Mouse (Mus musculus) myocyte (in vitro differentiated cells): ENCODE data around the gene Nfkbib. TPM values are rescaled to one million over a fixed set of nuclear protein-coding genes. Genes with fewer than 3 reads are reported as not detected.
A peak's percentile ranks its signal among the peaks of the same experiment; 100 is the strongest.

Experiments used
- H3K27me3 ChIP-seq: one replicate; pipeline ENCODE4 v1.6.1; 2011; ENCODE audit not compliant: control insufficient read depth, insufficient read depth, insufficient read length
- H3K36me3 ChIP-seq: one replicate; pipeline ENCODE4 v1.6.1; 2011; ENCODE audit not compliant: control insufficient read depth, insufficient read depth
- H3K4me2 ChIP-seq: one replicate; pipeline ENCODE4 v1.6.1; 2011; ENCODE audit warnings: low read depth, control low read depth
- H3K4me3 ChIP-seq: one replicate; pipeline ENCODE4 v1.5.1; 2011; ENCODE audit warnings: mild to moderate bottlenecking, control low read depth, moderate library complexity
- H3K79me2 ChIP-seq: one replicate; pipeline ENCODE4 v1.6.1; 2011; ENCODE audit not compliant: control insufficient read depth, insufficient read depth
- H3ac ChIP-seq: one replicate; pipeline ENCODE4 v1.6.1; 2011; ENCODE audit not compliant: control insufficient read depth, insufficient read length
- CEBPB ChIP-seq: IDR thresholded peaks from 2 replicates; pipeline ENCODE4 v1.6.1; 2011; ENCODE audit warnings: mild to moderate bottlenecking, moderate library complexity; ENCODE audit not compliant: poor library complexity, insufficient read depth, severe bottlenecking
- E2F4 ChIP-seq: IDR thresholded peaks from one replicate; pipeline ENCODE4 v1.6.1; 2011; ENCODE audit warnings: mild to moderate bottlenecking, control low read depth, moderate library complexity; ENCODE audit not compliant: insufficient read depth
- MAX ChIP-seq: IDR thresholded peaks from one replicate; pipeline ENCODE4 v1.6.1; 2011; ENCODE audit warnings: low read depth, mild to moderate bottlenecking, control low read depth
- MYOD1 ChIP-seq, 3 experiments: IDR thresholded peaks; one replicate each; pipeline ENCODE4 v1.6.1; 2011; ENCODE audit warnings: control low read depth in 2 of 3, low read depth in 2 of 3, mild to moderate bottlenecking in 2 of 3, moderate library complexity in 1 of 3; ENCODE audit not compliant: insufficient read length in 2 of 3, control insufficient read depth in 1 of 3
- MYOG ChIP-seq, 3 experiments: IDR thresholded peaks; one replicate each; pipeline ENCODE4 v1.6.1; 2011; ENCODE audit warnings: control low read depth in 2 of 3, low read depth in 2 of 3, mild to moderate bottlenecking in 2 of 3; ENCODE audit not compliant: insufficient read length in 2 of 3, control insufficient read depth in 1 of 3, insufficient read depth in 1 of 3
- POLR2A ChIP-seq: IDR thresholded peaks from one replicate; pipeline ENCODE4 v1.6.1; 2011; ENCODE audit warnings: low read depth, mild to moderate bottlenecking, control low read depth, moderate library complexity; ENCODE audit not compliant: insufficient read length
- POLR2AphosphoS2 ChIP-seq: IDR thresholded peaks from one replicate; pipeline ENCODE4 v1.6.1; 2011; ENCODE audit warnings: low read depth, control low read depth; ENCODE audit not compliant: insufficient read length
- REST ChIP-seq: IDR thresholded peaks from one replicate; pipeline ENCODE4 v1.6.1; 2011; ENCODE audit warnings: mild to moderate bottlenecking, control low read depth, moderate library complexity; ENCODE audit not compliant: insufficient read depth, insufficient read length
- SRF ChIP-seq: IDR thresholded peaks from one replicate; pipeline ENCODE4 v1.6.1; 2011; ENCODE audit warnings: low read depth; ENCODE audit not compliant: control insufficient read depth, insufficient read length
- TCF12 ChIP-seq: IDR thresholded peaks from one replicate; pipeline ENCODE4 v1.6.1; 2011; ENCODE audit warnings: mild to moderate bottlenecking, control low read depth; ENCODE audit not compliant: poor library complexity, insufficient read depth, severe bottlenecking
- TCF3 ChIP-seq: IDR thresholded peaks from one replicate; pipeline ENCODE4 v1.6.1; 2011; ENCODE audit warnings: low read depth, control low read depth; ENCODE audit not compliant: insufficient read length
- USF1 ChIP-seq: IDR thresholded peaks from one replicate; pipeline ENCODE4 v1.6.1; 2011; ENCODE audit warnings: low read depth, mild to moderate bottlenecking, control low read depth, moderate library complexity
- polyA plus RNA-seq: library from polyadenylated mRNA; unstranded; fragments of >200 nt; fragmentation: generic; extraction: Trizol; gene quantifications from one replicate; pipeline ENCODE4 v1.2.1, GENCODE M21; 2012; ENCODE audit warnings: missing spikeins

The Nfkbib gene
- polyA plus RNA-seq, 1 experiment = 59.3 TPM

- Histone ChIP-seq H3K36me3 (no peaks in the 10 kb centered on the region), H3K4me3 (no peak overlapping the region), H3K4me2 (no peak overlapping the region), H3K27me3 (no peaks in the 10 kb centered on the region), H3ac (no peak overlapping the region), H3K79me2 (no peaks in the 10 kb centered on the region)
- TF ChIP-seq POLR2AphosphoS2 (no peak), TCF12 (no peak)
Observed at GRCm38 (mm10) chr7:28803756-28804155, 36.4 kb upstream of the Nfkbib start.

- H3K4me3 ChIP-seq = no peak overlapping the region
- H3K27me3 ChIP-seq = no peaks in the 10 kb centered on the region
- TF ChIP-seq SRF = no peak
- TF ChIP-seq MYOG (IDR thresholded peaks at IDR 0.05; ENCODE audit: control insufficient read depth in 1 of 3, insufficient read depth in 1 of 3, insufficient read length in 2 of 3, low read depth in 2 of 3) = no peak
- TF ChIP-seq POLR2A = no peak
- no peak for TF ChIP-seq USF1
- TF ChIP-seq POLR2AphosphoS2 = no peak
- no peak for TF ChIP-seq CEBPB
- no peak for TF ChIP-seq MYOD1 (IDR thresholded peaks at IDR 0.05; ENCODE audit: control insufficient read depth in 1 of 3, insufficient read length in 2 of 3, low read depth in 2 of 3)
- no peak for TF ChIP-seq TCF12
- no peak for TF ChIP-seq REST
- no peak for TF ChIP-seq MAX
- no peak for TF ChIP-seq E2F4
- no peak for TF ChIP-seq TCF3
- H3K4me2 ChIP-seq = no peak overlapping the region
- no peaks in the 10 kb centered on the region for H3K36me3 ChIP-seq
- H3ac ChIP-seq = no peak overlapping the region
- no peaks in the 10 kb centered on the region for H3K79me2 ChIP-seq
Observed at GRCm38 (mm10) chr7:28802846-28803588, 35.7 kb upstream of the Nfkbib start.

- no peaks in the 10 kb centered on the region for H3K27me3 ChIP-seq
- no peaks in the 10 kb centered on the region for H3K79me2 ChIP-seq
- peak overlapping the region; percentile 13 for H3K4me2 ChIP-seq
- H3ac ChIP-seq = no peak overlapping the region
- TF ChIP-seq MAX (no peak), TCF12 (no peak), USF1 (no peak), MYOG (IDR thresholded peaks at IDR 0.05; ENCODE audit: control insufficient read depth in 1 of 3, insufficient read depth in 1 of 3, insufficient read length in 2 of 3, low read depth in 2 of 3) (no peak), SRF (no peak), MYOD1 (IDR thresholded peaks at IDR 0.05; ENCODE audit: control insufficient read depth in 1 of 3, insufficient read length in 2 of 3, low read depth in 2 of 3) (no peak), POLR2AphosphoS2 (no peak), REST (no peak), TCF3 (no peak), E2F4 (no peak), CEBPB (no peak), POLR2A (no peak)
- no peaks in the 10 kb centered on the region for H3K36me3 ChIP-seq
- no peak overlapping the region for H3K4me3 ChIP-seq
Observed at GRCm38 (mm10) chr7:28801901-28802670, 34.8 kb upstream of the Nfkbib start.

- no peak for TF ChIP-seq MYOD1 (IDR thresholded peaks at IDR 0.05; ENCODE audit: control insufficient read depth in 1 of 3, insufficient read length in 2 of 3, low read depth in 2 of 3)
- no peak for TF ChIP-seq TCF3
- no peak for TF ChIP-seq E2F4
- TF ChIP-seq MAX = no peak
- no peak for TF ChIP-seq SRF
- no peak for TF ChIP-seq REST
- no peak for TF ChIP-seq POLR2A
- no peak for TF ChIP-seq TCF12
- TF ChIP-seq USF1 = no peak
- TF ChIP-seq POLR2AphosphoS2 = no peak
- no peak for TF ChIP-seq CEBPB
- TF ChIP-seq MYOG (IDR thresholded peaks at IDR 0.05; ENCODE audit: control insufficient read depth in 1 of 3, insufficient read depth in 1 of 3, insufficient read length in 2 of 3, low read depth in 2 of 3) = no peak
- Histone ChIP-seq H3K4me3 (no peak overlapping the region), H3K36me3 (no peaks in the 10 kb centered on the region), H3ac (no peak overlapping the region), H3K27me3 (no peaks in the 10 kb centered on the region), H3K4me2 (no peak overlapping the region), H3K79me2 (no peaks in the 10 kb centered on the region)
Observed at GRCm38 (mm10) chr7:28801451-28801850, 34.1 kb upstream of the Nfkbib start.

GRCm38 (mm10) chr7:28799994-28800393, 32.7 kb upstream of the Nfkbib start:
- Histone ChIP-seq H3K4me3 (no peak overlapping the region), H3K4me2 (no peak overlapping the region), H3ac (no peak overlapping the region), H3K36me3 (no peaks in the 10 kb centered on the region), H3K27me3 (no peaks in the 10 kb centered on the region), H3K79me2 (no peaks in the 10 kb centered on the region)
- TF ChIP-seq TCF12 (no peak), E2F4 (no peak), POLR2A (no peak), SRF (no peak), POLR2AphosphoS2 (no peak), USF1 (no peak), MYOG (IDR thresholded peaks at IDR 0.05; ENCODE audit: control insufficient read depth in 1 of 3, insufficient read depth in 1 of 3, insufficient read length in 2 of 3, low read depth in 2 of 3) (no peak), TCF3 (no peak), CEBPB (no peak), REST (no peak), MYOD1 (IDR thresholded peaks at IDR 0.05; ENCODE audit: control insufficient read depth in 1 of 3, insufficient read length in 2 of 3, low read depth in 2 of 3) (no peak), MAX (no peak)
